Mouse (Mus musculus) erythroblast, embryonic 14.5 days (primary cell): Measurements from ENCODE around the gene Bcam.

Experiments used
- GATA1 ChIP-seq: IDR thresholded peaks from 2 replicates; pipeline ENCODE4 v1.6.1; 2012; ENCODE audit warnings: low read length, inconsistent platforms, mixed read lengths
- TAL1 ChIP-seq: IDR thresholded peaks from 3 replicates; pipeline ENCODE4 v1.6.1; 2012; ENCODE audit warnings: low read length, inconsistent platforms, mixed read lengths

- no peak for TF ChIP-seq GATA1
- no peak for TF ChIP-seq TAL1
These were observed 29.3 kb downstream of the Bcam start for GRCm38 (mm10) chr7:19741329-19742031.
